Mouse (Mus musculus) cerebellum, postnatal 14 days (tissue): Measurements from ENCODE around the gene Gm36028.
A peak's percentile ranks its signal among the peaks of the same experiment; 100 is the strongest.

Experiments
- DNase-seq, 2 experiments: peaks; one replicate each; pipeline ENCODE4 v3.0.0; 2021; ENCODE audit warnings: mixed read lengths in 2 of 2

Gm36028 gene

DNA sequence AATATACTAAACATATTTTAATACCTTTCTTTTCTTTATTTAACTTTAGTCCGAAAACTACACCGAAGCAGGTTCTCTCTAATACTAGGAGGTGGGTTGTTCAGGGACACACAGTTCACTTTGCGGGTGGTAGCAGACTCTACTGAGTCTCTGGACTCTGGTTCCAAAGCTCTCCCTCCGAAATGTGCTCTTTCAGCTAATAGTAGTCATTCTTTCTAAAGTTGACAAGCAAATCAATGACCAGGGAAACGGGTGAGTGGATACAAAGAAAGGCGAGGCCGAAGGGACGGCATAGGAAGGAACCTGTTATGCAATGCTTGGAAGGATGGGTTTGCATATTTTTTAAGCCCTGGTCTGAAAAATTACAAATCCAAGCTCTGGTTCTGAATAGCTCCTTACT is 3.5 kb downstream of the Gm36028 start:
- no peak for DNase-seq

DNA sequence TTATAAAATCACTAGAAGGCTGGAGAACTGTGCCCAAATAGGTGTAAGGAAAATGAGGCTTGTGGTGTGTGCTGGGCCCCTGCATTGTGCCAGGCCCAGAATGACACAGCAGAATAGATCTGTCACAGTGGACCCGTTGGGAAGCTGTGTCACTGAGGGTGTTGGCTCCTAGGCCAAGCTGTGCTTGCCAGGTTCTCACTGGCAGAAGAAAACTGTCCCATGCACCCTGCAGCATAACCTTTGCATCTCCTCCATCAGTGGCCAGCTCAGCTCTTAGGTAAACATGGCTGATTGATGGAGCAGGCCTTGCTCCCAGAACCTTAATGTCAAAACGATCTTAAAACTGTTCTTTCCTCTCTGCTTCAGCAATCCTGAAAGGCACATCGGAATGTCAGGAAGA is 4.6 kb downstream of the Gm36028 start:
- DNase-seq: peak; percentile 21 to 49

- DNase-seq: no peak
Measured at GRCm38 (mm10) chr16:37855583-37855982, 5.4 kb downstream of the Gm36028 start.

GRCm38 (mm10) chr16:37854593-37854992 is 6.4 kb downstream of the Gm36028 start:
- DNase-seq: no peak

DNA sequence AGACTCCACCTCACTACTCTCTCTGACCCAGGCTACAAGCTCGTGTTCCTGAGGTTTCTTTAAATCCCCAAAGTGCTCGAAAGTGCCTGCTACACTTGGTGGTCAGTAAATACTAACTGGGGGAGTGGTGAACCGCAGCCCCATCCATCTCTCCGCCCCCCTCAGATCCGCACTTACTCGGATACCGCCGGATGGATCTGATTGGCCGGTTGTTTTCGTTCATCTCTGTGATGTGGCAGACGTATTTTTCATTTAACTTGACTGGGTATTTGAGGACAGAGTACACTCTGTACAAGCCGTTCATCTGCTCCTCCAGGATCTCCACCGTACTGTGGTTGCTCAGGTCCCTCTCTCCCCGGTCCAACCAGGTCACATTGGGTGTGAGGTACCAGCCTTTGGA is 6.9 kb downstream of the Gm36028 start:
- no peak for DNase-seq

DNA sequence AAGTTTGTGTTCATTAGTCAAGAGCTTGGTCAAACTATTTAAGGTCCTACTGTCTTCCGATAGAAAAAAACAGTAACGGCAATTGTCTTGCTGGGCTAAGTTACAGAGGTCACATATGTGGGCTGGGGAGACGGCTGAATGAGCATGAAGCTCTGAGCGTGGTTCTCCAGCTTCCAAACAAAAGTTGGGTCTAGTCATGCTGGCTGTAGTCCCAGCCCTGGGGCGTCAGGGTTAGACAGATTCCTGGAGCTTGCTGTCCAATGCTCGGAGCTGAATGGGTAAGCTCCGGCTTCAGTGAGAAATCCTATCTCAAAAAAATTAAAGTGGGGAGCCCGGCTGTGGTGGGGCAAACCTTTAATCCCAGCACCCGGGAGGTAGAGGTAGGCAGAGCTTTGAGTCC is 7.7 kb downstream of the Gm36028 start:
- DNase-seq: peak in 1 of 2 experiments; percentile 19

DNA sequence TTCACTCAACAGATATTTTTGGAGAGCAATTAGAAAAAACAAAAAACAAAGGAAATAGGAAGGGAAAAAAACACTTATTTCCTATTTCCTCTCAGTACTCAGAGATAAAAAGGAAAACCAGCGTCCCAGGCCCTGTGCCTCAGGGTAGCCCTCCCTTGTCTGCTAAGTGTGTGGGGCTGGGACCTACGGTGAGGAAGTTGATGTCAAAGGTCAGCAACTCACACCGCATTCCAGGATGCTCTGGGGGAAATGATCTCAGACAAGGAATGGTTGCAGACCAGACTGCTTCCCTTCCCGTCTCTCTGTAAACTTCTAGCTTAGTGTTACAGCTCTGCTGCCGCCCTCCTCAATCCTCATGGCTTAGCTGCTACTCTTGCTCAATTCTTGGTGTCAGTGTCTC is 9.6 kb downstream of the Gm36028 start:
- DNase-seq: no peak

DNA sequence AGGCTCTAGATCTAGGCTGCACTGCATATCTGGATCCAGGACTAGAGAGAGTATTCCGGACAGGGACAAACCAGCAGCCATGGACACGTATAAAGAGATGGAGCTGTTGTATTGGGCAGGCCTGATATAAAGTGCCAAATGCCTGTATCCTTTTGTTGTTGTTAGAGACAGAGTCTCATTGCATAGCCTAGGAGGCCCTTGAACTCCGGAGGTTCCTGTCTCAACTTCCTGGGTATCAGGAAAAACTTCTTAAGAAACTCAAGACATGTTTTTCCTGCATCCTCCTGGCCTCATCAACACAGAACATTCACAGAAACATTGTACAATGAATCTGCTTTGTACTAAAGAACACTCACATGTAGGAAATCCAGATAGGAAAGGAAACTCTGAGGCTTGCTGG is 13.9 kb downstream of the Gm36028 start:
- DNase-seq: no peak

- DNase-seq: no peak
Measured at GRCm38 (mm10) chr16:37845202-37845925, 15.6 kb downstream of the Gm36028 start.

GRCm38 (mm10) chr16:37843740-37844139 is 17.2 kb downstream of the Gm36028 start:
- no peak for DNase-seq

DNA sequence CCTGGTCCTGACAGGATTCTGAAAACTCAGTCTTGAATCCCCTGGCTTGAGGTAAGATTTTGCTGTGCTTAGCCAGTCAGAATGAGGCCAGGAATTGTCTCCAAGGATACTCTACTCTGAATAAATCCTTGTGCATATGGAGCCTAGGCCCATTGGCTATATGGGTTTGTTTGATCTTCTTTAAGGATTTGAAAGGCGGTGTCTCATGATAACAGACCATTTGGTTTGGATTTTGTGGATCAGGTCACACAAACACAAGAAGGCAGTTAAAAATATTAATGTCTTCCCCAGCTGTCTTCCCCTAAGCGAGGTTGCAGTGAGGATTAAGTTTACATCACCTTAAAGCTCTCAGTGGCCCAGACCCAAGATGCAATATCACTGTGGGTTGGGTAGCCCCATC is 18.5 kb downstream of the Gm36028 start:
- DNase-seq: no peak

- no peak for DNase-seq
Measured at GRCm38 (mm10) chr16:37837571-37837970, 23.4 kb downstream of the Gm36028 start.

- DNase-seq: no peak
Measured at GRCm38 (mm10) chr16:37831041-37831440, 29.9 kb downstream of the Gm36028 start.

DNA sequence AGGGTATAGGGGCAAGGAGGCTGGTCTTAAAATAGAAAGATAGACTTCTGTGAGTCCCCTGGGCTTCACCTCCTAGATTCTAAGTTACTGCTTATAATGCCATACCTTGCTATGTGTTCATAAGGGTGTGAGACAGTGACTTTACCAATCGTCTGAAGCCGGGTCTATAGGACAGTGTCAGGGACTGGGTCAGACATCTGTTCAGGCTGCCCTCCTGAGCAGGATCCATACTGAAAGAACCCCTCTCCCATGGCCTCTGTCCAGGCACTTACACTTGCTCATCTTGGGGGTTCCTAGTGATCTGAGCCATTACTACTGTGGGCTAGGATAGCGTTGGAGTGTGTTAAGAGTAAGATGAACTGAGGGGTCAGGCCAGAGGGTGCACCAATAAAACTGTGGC is 34.7 kb downstream of the Gm36028 start:
- no peak for DNase-seq

GRCm38 (mm10) chr16:37824778-37825505 is 36.0 kb downstream of the Gm36028 start:
- no peak for DNase-seq

- DNase-seq: peak; percentile 94 to 96
Measured at GRCm38 (mm10) chr16:37823949-37824348, 37.0 kb downstream of the Gm36028 start.

DNA sequence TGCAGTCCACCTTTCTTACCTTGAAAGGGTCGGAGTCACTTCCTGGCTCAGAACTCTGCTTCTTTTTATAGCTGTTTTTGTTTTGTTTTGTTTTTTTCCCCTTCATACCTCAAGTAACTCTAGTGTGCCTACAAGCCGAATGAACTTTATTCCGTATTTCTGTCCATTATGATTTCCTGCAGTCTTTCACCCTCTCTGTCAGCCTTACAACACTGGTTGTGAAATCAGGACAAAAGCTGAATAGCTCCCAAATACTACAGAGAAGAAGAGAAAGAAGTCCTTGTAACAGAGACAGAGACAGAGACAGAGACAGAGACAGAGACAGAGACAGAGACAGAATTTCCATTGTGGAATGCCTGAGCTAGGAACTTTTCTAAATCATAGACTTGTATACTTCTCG is 43.0 kb downstream of the Gm36028 start:
- no peak for DNase-seq

- peak; percentile 66 to 81 for DNase-seq
Measured at GRCm38 (mm10) chr16:37814383-37814971, 46.5 kb downstream of the Gm36028 start.

- no peak for DNase-seq
Measured at GRCm38 (mm10) chr16:37813691-37814382, 47.1 kb downstream of the Gm36028 start.

DNA sequence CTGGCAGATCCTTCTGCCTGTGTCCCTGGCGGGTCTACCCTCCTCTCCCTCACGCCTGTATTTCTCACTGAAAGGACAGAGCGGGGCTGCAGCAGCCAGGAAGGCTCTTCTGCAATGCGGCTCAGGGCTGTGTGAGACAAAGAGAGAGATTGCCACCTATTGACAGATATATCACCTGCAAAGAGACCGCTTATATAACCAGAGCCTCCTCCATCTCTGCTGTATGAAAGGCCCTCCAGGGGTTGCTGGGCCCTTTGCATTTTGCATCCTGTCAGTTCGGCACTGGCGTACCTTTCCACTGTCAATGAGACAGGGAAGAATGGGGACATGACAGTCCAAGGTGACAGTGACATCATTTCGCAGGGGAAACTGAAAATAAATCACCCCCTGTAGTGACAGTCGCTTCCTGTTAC is 48.5 kb downstream of the Gm36028 start:
- DNase-seq: peak; percentile 70 to 80

GRCm38 (mm10) chr16:37811874-37812273 is 49.1 kb downstream of the Gm36028 start:
- no peak for DNase-seq

GRCm38 (mm10) chr16:37809623-37809992 is 51.3 kb downstream of the Gm36028 start:
- DNase-seq: peak; percentile 70

- DNase-seq: peak in 1 of 2 experiments; percentile 46
Measured at GRCm38 (mm10) chr16:37808866-37809622, 51.9 kb downstream of the Gm36028 start.
